Mouse (Mus musculus) ovary, postnatal 10 days (tissue): ENCODE results near the gene Cnpy1.

Experiments
- DNase-seq: peaks from one replicate; pipeline ENCODE4 v3.0.0; 2022; ENCODE audit warnings: low spot score

Gene Cnpy1

DNA sequence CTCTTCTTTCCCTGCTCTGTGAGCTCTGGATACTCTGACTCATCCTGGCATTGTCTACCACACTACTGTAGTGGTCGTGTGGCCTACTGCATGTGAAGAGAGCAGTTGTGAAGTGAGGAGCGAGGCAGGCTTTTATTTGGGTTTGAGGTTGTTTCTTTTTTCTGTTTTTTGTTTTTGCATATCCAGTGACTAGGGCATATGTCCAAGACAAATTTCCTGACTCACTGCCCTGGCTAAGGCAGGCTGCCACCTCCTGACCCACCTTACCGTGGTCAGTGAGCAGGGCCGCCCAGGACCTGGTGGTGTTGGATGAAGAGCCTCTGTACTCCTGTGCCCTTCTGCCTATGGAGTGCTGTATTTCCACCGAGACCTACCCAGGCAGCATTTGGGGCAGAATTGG is 5.8 kb downstream of the Cnpy1 start:
- no peak for DNase-seq

DNA sequence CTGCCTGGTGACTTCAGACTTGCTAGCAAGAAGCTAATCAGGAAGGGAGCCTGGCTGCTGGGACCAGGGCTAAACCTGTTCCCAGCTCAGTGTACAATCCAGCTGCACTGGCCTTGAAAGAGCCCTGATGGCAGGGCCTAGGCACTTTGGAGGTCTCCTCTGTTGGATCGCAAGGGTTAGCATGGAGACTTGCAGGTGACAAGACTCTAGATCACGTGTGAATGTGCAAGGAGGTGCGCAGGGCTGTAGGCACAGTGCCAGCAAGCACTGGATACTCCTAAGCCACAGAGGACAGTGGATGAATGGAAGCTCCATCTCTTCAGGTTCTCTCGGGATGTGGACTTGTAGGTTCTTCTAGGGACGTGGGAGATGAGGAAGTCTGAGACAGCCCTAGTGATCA is 6.7 kb downstream of the Cnpy1 start:
- DNase-seq: no peak

- DNase-seq: no peak
These were observed 7.5 kb downstream of the Cnpy1 start for GRCm38 (mm10) chr5:28238152-28238551.

- no peak for DNase-seq
These were observed 7.9 kb downstream of the Cnpy1 start for GRCm38 (mm10) chr5:28237715-28238114.

DNA sequence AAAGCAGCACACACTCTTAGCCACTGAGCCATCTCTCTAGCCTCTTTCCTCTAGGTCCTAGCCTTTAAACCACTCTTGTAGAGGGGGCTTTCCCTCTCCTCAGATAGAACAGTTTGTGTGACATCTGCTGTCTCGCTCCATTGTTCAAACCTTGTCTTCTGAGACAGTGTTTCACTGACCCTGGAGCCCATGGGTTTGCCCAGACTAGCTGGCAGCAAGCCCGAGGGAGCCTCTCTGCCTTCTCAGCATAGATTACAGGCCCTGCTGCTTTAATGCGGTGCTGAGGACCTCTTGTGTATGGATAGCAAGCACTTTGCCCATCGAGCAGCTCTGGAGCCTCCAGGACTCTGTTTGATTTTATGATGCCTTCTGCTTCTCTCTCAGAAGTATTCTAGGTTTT is 8.6 kb downstream of the Cnpy1 start:
- no peak for DNase-seq

- no peak for DNase-seq
These were observed 9.5 kb downstream of the Cnpy1 start for GRCm38 (mm10) chr5:28236098-28236497.

GRCm38 (mm10) chr5:28232101-28232500 is 13.5 kb downstream of the Cnpy1 start:
- DNase-seq: no peak

DNA sequence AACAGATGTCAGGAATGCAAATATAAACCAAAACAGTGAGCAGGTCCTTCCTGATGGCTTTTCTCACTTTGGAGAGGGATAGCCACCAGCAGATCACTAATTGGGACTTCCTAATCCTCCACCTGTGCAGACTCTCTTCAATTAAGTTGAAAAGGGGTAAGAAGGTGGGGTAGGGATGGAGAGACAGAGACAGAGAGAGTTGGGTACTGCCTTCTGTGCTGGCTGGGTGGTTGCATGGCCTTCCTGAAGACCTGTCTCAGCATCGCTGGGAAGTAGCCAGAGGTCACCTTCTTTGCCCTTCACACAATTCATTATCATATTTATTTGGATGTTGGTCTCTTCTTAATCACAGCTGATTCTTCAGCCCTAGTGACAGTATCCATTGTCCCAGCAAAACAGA is 26.0 kb downstream of the Cnpy1 start:
- no peak for DNase-seq

DNA sequence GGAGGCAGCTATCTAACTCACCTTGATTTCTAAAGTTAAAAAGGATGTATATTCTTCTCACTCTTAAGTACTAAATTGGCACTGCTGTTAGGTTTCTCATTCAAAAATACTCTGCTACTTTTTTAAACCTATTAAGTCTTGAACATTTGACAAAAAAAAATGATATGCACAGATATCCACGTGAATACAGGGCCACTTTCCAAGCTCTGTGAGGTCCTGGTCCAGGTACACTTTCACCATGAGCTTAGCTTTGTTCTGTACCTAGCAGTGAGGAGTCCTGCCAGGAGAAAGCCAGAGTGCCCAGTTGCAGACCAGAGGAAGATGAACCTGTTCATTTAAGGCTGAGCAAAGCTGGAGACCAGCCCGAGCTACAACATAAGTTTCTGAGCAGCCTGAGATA is 32.2 kb downstream of the Cnpy1 start:
- no peak for DNase-seq

DNA sequence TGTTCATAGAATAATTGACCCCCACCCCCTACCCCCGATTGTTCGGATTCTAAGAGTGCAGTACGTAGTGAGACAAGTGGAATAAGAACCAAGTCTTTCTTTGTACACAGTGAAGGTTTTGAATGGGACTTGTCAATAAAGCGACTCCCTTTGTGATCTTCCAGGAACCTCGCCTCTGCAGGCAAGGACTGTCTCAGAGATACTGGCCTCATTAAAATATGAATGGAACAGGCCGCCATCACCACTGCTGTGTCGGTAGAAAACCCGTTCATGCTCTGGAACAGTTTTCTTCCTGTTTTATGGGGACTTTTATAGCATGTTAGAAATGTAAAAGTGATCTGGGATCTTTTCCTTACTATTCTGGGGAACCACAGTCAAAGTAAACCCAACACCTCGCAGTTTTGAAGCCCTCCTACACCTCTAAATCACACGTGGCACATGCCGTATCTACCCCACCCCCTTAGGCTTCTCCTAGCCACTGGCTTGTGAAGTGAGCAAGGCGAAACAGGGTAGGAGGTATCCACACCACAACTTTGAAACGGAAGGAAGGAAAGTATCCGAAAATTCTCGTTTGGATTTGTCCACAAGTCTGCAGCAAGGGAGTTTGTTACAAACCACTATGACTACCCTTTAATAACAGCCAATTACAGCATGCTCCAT is 33.8 kb downstream of the Cnpy1 start:
- DNase-seq: no peak

DNA sequence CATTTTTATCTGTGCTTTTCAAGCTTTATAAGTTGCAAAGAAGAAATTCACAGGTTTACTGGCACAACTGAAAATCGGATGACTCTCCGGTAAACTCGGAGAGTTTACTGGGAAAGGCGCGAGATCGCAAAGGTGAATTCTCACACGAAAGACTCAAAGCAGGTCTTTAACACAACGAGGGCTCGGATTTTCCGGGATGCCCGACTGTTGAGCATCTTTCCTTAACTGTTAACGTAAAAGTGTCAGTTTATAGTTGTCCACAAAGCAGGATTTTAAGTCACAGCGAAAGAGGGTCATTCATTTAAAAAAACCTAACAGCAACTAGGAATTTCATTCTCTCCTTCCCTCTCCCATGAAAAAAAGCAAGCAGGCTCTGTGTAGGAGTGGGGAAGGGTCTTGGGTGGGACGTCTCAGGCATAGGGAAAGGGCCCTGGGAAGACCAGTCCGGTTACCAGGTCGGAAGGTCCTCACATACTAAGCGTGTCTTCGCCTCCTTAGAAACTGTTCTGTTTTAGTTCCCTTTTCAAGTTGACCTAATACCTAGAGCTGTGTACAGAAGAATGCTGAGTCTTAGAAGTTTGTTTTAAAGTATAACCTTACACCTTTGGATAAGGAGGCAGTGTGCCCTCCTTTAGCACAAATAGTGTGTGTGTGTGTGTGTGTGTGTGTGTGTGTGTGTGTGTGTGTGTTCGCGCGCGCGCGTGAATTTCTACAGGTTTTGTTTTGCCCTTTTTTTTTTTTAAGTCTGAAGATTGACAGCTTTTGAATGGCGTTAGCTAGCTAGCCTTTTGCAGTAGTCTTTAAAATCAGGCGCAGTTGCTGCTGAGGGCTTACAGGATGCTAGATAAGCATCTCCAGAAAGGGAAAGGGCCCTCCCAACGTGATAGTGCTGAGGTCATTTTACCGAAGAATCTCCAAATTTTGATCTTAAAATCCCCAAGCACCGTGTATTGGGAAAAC is 34.7 kb downstream of the Cnpy1 start:
- DNase-seq: no peak

DNA sequence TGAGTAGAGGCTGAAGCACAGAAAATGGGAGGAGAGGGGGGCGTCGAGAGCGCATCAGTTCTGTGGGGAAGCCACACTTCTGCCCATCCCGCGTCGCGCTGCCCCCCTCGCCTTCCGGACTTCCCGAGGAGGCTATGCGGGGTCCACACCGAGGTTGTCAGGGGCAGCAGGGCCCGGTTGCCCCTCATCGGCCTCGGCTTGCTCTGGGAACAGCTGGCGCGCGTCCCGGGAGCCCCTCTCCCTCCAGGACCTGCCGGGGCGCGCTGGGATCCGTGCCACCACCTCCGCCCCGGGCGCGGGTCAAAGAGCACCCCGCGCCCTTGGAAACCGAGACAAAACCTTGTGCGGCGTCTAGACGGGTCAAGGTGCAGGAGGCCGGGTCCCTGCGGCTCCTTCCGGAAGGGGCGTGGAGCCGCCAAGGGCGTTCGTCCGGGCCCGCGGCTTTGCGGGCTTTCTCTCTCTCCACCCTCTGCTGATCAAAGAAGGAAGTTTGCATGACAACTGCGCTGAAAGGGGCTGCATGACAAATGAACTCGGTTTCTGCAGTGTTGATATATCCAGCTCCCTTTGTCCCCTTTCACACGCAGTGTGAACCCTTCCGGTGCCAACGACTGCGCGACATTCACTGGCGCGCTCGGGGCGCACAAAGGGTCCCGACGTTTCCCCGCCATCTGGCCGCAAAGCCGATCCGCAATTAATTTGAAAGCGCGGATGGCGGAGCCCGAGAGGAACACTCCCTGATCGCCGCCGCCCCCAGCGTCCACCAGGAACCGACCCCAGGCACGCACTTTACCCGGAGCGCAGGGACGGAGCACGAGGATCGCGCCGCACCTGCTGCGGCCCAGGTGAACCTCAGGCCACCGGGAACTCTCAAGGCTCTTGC is 35.8 kb downstream of the Cnpy1 start:
- no peak for DNase-seq

DNA sequence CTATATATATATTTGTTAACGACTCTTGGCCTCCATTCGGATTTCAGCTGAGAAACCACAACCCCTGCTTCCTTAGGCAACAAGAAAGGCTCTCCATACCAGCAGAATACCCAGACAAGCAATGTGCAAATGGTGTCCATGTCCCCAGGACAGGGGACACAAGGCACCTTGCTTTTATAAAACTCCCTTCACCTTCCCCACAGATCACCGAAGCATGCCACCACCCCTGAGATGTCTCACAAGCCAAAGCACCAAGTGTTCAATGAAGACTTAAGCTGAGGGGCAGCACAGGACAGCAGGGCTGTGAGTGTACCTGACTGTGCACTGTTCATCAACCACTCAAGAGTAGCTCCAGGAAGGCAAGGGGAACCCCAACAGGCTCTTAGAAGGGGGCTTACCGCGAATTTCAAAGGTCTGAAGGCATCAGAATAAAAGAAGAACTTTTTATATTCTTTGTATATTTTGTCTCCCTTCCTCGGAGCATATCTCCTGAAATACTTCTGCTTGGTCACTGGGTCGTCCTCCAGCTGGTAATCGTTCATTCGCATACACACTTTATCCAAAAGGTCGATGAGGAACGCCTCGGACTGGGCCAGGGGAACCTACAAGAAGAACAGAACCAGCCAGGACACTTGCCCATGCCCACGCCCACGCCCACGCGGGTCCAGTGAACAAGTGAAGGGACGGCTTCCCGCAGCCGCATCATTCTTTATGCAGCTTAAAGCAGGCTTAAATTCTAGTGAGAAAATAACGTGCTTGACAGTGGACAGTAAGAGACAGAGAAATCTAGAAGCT is 36.7 kb downstream of the Cnpy1 start:
- no peak for DNase-seq

GRCm38 (mm10) chr5:28207043-28207442 is 38.6 kb downstream of the Cnpy1 start:
- no peak for DNase-seq

- no peak for DNase-seq
These were observed 39.2 kb downstream of the Cnpy1 start for GRCm38 (mm10) chr5:28206448-28206847.

DNA sequence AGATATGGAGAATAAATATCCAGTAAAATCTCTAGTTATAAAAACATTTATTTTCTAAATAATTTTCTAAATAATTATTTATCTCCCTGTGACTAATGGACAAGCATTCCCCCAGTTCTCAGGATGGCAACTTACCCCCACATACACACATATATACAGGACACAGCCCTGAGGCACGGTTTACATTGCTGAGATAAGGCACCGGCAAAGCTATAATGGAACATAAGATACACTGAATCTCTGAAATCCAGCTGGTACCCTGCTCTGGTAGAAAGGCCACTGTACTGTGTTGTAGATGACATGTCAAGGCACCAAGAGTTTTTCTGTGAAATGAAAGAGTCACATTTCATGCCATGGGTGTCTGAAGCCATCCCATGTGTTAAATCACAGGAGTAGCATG is 40.9 kb downstream of the Cnpy1 start:
- no peak for DNase-seq

- DNase-seq: no peak
These were observed 42.5 kb downstream of the Cnpy1 start for GRCm38 (mm10) chr5:28203086-28203485.

DNA sequence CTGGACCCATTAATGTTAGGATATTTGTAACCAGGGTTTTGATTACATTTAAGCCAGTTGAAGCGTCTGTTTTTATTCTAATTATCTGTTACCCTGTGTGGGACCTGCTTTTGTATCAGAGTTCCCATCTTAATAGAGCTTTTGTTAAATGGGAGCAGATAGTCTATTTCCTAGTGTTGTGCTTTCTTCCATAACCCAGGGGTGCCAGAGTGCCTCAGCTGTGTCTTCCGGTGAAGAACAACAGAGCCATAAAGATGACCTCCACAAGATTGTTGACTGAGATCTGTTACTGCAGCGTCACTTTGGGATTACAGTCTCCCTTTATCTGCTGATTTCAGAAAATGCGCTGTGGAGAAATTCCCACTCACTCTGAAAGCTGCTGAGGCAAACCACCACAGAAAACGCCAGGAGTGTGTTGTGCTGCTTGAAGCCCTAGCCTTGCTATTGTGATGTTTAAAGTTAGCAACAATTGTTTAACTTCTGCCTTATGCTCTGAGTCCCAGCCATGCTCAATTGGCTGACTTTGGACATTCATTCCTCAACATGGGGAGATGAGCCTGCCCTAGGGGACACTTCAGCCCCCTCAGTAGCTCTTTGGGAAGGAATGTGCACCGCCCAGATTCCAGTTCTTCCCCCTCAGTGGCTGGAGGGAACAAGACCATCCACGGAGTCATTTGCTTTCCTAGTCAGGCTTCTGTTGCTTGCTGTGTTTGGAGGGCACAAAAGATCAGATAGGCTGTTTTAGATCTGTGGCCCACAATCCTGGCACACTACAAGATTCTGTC is 46.3 kb downstream of the Cnpy1 start:
- DNase-seq: no peak

GRCm38 (mm10) chr5:28195473-28195872 is 50.1 kb downstream of the Cnpy1 start:
- no peak for DNase-seq

GRCm38 (mm10) chr5:28192099-28192454 is 53.5 kb downstream of the Cnpy1 start:
- no peak for DNase-seq
